Mouse (Mus musculus) hindbrain, embryonic 14.5 days (tissue): ENCODE results near the gene Vsir. TPM values are rescaled to one million over a fixed set of nuclear protein-coding genes. Genes with fewer than 3 reads are reported as not detected.
A peak's percentile ranks its signal among the peaks of the same experiment; 100 is the strongest.

Experiments
- ATAC-seq: fragments of 200-750 bp; cut with Nextera tagmentation; 2 replicates; pipeline ENCODE4 v1.8.0; 2017; ENCODE audit warnings: moderate number of reproducible peaks, mild to moderate bottlenecking, moderate TSS enrichment, moderate library complexity; ENCODE audit not compliant: low FRiP score
- DNase-seq: peaks from one replicate; pipeline ENCODE4 v3.0.0-alpha.2; 2015; ENCODE audit warnings: low spot score
- H3K27ac ChIP-seq: fragments of 300-500 bp; sonication (generic); 2 replicates; pipeline ENCODE4 v1.5.1; 2014; ENCODE audit warnings: mild to moderate bottlenecking, moderate library complexity
- H3K27me3 ChIP-seq: fragments of 300-500 bp; sonication (generic); 2 replicates; pipeline ENCODE4 v1.6.1; 2014; ENCODE audit warnings: mild to moderate bottlenecking, low read length, mixed read lengths; ENCODE audit not compliant: control insufficient read depth, insufficient read depth
- H3K36me3 ChIP-seq: fragments of 300-500 bp; sonication (generic); replicated peaks from 2 replicates; pipeline ENCODE4 v1.6.1; 2014; ENCODE audit not compliant: control insufficient read depth, insufficient read depth
- H3K4me1 ChIP-seq: fragments of 300-500 bp; sonication (generic); replicated peaks from 2 replicates; pipeline ENCODE4 v1.6.1; 2014; ENCODE audit warnings: antibody characterized with exemption, low read length, mixed read lengths; ENCODE audit not compliant: control insufficient read depth, insufficient read depth
- H3K4me2 ChIP-seq: fragments of 300-500 bp; sonication (generic); replicated peaks from 2 replicates; pipeline ENCODE4 v1.6.1; 2014; ENCODE audit warnings: mild to moderate bottlenecking, moderate library complexity
- H3K4me3 ChIP-seq: fragments of 300-500 bp; sonication (generic); replicated peaks from 2 replicates; pipeline ENCODE4 v1.5.1; 2014; ENCODE audit warnings: mild to moderate bottlenecking, low read length
- H3K9ac ChIP-seq: fragments of 300-500 bp; sonication (generic); 2 replicates; pipeline ENCODE4 v1.6.1; 2014
- H3K9me3 ChIP-seq: fragments of 300-500 bp; sonication (generic); 2 replicates; pipeline ENCODE4 v1.6.1; 2016; ENCODE audit warnings: low read length; ENCODE audit not compliant: control insufficient read depth
- WGBS: fragments of 180-500 bp; shearing (Covaris S2); extraction: QIAGEN DNeasy Blood & Tissue Kit; methylation state at CpG from one replicate; pipeline ENCODE4 v1.1.7; 2014; 5-methylcytosine and 5-hydroxymethylcytosine counted together
- polyA plus RNA-seq: library from polyadenylated mRNA; unstranded; fragments of >200 nt; fragmentation: Nextera tagmentation; extraction: Ambion mirVana; gene quantifications from 2 replicates; pipeline ENCODE4 v1.2.1, GENCODE M21; 2014

Vsir gene
- polyA plus RNA-seq, 1 experiment from 2014 or later, result 2.7 TPM

DNA sequence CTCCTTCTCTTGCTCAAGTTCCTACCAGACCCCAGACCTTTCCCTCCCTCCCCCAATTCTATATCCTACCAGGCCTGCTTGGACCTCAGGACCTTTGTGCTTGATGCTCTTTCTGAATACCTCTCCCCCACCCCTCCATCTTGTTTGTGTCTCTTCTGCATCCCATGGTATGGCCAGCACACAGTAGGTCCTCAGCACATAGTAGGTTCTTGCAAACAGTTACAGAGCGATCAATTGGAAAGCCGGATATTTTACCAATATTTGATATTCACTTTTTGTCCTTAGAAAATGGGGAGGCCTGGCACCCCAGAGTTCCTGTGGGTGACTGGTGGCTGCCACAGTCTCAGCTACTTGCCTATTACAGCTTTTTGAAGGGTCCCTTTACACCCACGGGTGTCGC lies 11.6 kb upstream of the Vsir start:
- Histone ChIP-seq H3K4me1 (no peaks in the 10 kb centered on the region), H3K36me3 (no peaks in the 10 kb centered on the region), H3K27ac (no peak overlapping the region), H3K9me3 (no peaks in the 10 kb centered on the region), H3K27me3 (no peaks in the 10 kb centered on the region), H3K4me2 (no peak overlapping the region), H3K4me3 (no peak overlapping the region), H3K9ac (no peak overlapping the region)
- 95% methylated on average over 4 of the region's 4 CpGs for WGBS
- no peak for DNase-seq
- ATAC-seq, result no peak

DNA sequence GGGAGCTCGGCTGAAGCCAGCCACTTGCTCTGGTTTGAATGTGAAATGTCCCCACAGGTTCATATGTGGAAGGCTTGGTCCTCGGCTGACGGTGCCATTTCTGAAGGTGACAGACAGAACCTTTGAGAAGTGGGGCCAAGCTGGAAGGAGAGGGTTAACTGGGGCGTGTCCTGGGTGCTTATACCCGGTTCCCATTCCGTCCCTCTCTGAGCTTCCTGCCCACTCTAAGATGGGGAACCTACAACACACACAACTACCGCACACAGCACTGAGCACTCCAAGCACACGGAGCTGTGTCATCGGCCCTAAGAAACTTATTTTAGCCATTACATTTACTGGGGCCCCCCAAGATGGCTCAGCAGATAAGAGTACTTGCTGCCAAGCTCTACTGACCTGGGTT lies 5.1 kb upstream of the Vsir start:
- no peak for DNase-seq
- no peak overlapping the region for H3K4me2 ChIP-seq
- H3K4me3 ChIP-seq, result no peak overlapping the region
- no peak overlapping the region for H3K9ac ChIP-seq
- peaks cover 8% of the 10 kb centered on the region; the same call in 1 of the 2 replicates for H3K27me3 ChIP-seq
- no peak for ATAC-seq
- WGBS, result 79% methylated on average over 9 of the region's 9 CpGs
- no peaks in the 10 kb centered on the region for H3K36me3 ChIP-seq
- peaks cover 6% of the 10 kb centered on the region; the same call in 1 of the 2 replicates for H3K4me1 ChIP-seq
- no peak overlapping the region for H3K27ac ChIP-seq
- 0 out of 2 replicates have a peak, but pooled peaks cover 2% of the 10 kb centered on the region for H3K9me3 ChIP-seq

DNA sequence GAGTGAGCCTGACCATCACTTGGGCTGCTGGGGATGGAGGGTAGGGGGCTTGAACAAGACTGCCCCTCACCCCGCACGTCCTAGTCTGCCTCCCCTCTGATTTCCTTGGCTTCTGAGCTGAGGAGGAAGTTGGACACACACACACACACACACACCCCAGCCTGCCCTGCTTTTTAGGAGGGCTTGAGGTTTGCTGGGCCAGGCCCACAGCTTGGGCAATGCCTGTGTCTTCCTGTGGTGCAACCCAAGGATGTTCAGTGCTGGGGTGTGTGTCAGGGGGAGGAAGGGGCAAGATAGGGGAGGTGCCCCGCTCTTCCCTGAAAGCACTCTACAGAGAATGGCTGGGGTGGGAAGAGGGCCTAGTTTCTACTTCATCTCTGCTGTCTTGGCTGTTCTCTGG lies 2.5 kb upstream of the Vsir start:
- H3K4me2 ChIP-seq, result no peak overlapping the region
- peaks cover 14% of the 10 kb centered on the region; the same call in 1 of the 2 replicates for H3K4me1 ChIP-seq
- H3K36me3 ChIP-seq, result no peaks in the 10 kb centered on the region
- ATAC-seq, result no peak
- no peak overlapping the region for H3K27ac ChIP-seq
- 79% methylated on average over 3 of the region's 3 CpGs for whole genome bisulfite sequencing
- peaks cover 17% of the 10 kb centered on the region for H3K27me3 ChIP-seq
- H3K9ac ChIP-seq, result no peak overlapping the region
- 0 out of 2 replicates have a peak, but pooled peaks cover 3% of the 10 kb centered on the region for H3K9me3 ChIP-seq
- H3K4me3 ChIP-seq, result no peak overlapping the region
- no peak for DNase-seq

DNA sequence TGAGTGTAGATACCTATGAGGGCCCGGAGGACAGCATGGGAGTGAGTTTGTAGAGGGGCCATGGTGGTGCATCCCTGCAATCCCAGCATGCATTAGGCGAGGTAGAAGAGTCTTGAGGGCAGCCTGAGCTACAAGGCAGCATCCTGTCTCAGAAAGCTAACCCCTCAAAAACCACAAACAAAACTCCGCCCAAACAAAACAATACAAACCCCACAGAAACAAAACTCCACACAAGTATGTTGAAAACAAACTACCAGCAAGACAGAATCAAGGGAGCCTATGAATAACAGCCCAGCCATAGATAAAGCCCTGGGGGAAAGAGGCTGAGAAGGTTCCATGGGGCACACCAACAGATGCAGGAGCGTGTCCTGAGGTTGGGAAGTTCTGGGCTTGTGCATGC lies 595 bp upstream of the Vsir start:
- Histone ChIP-seq H3K36me3 (no peaks in the 10 kb centered on the region), H3K27ac (no peak overlapping the region), H3K9me3 (0 out of 2 replicates have a peak, but pooled peaks cover 3% of the 10 kb centered on the region), H3K27me3 (peaks cover 17% of the 10 kb centered on the region), H3K4me1 (peaks cover 14% of the 10 kb centered on the region), H3K4me3 (no peak overlapping the region), H3K9ac (no peak overlapping the region), H3K4me2 (peak overlapping the region; percentile 27; the same call in 1 of the 2 replicates)
- WGBS, result 84% methylated on average over 4 of the region's 4 CpGs
- no peak for ATAC-seq
- no peak for DNase-seq

DNA sequence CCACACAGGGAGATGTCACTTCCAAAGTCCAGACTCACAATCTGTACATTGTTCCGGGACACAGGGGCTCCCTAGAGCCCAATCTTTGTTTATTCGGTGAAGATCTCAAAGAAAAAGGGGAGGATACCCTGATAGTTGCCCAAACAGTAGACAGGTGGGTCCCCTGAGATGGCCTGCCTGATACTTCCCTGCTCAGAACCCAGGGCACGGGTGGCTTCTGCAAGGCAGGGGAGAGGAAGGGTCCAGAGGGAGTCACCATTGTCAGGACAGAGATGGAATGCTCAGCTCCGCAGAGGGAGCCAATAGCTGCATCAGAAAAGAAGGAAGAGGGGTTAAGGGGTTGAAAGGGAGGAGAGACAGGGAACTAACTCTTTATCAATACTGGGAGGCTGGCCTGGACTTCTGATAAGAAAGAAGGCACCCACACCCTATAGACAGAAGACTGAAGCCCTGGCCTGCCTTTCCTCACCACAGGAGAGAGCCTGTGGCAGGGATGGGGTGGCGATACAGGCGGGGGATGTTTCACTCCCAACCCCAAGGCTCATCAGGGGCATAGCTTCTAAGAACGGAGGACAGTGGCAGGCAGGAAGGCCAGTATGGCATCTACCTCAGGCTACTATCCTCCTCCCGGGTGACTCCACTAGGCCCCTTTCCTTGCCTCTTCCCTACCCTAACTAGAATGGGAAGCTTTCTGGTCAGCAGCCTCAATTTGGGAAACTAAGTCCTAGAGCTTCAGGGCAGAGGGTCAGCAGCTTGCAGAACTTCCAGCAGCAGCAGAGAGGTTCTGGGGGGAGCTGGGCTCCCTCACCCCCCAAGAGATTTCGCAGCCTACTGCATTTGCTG lies 1.3 kb downstream of the Vsir start:
- H3K9ac ChIP-seq, result no peak overlapping the region
- H3K4me3 ChIP-seq, result no peak overlapping the region
- ATAC-seq (no peak), DNase-seq (no peak)
- WGBS, result 30% methylated on average over 9 of the region's 9 CpGs
- no peak overlapping the region for H3K27ac ChIP-seq
- no peak overlapping the region for H3K4me2 ChIP-seq
- H3K4me1 ChIP-seq, result peaks cover 16% of the 10 kb centered on the region
- peaks cover 17% of the 10 kb centered on the region for H3K27me3 ChIP-seq
- H3K9me3 ChIP-seq, result 0 out of 2 replicates have a peak, but pooled peaks cover 3% of the 10 kb centered on the region
- H3K36me3 ChIP-seq, result no peaks in the 10 kb centered on the region

DNA sequence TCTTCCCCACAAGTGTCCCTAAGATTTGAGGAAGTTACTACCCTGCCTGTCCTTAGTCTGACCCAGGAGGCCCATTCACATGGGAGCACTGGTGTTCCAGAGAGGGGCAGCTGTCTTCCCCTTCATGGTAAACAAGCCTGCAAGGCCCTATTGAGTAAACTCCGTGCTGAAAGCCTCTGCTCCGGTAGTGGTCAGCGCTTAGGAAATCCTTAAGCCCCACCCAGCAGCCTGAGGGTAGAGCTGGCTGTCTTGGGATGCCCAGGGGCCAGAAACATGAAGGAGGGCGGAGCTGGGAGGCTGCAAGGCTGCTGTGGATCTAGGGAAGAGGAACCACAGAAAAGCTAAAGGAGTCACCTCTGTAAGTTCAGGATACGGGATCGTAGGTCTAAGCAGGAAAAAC lies 2.4 kb downstream of the Vsir start:
- Histone ChIP-seq H3K9ac (no peak overlapping the region), H3K27ac (no peak overlapping the region), H3K27me3 (peaks cover 17% of the 10 kb centered on the region), H3K9me3 (0 out of 2 replicates have a peak, but pooled peaks cover 3% of the 10 kb centered on the region), H3K4me1 (peaks cover 16% of the 10 kb centered on the region), H3K36me3 (no peaks in the 10 kb centered on the region), H3K4me3 (no peak overlapping the region), H3K4me2 (no peak overlapping the region)
- no peak for DNase-seq
- ATAC-seq, result no peak
- 37% methylated on average over 6 of the region's 6 CpGs for WGBS

DNA sequence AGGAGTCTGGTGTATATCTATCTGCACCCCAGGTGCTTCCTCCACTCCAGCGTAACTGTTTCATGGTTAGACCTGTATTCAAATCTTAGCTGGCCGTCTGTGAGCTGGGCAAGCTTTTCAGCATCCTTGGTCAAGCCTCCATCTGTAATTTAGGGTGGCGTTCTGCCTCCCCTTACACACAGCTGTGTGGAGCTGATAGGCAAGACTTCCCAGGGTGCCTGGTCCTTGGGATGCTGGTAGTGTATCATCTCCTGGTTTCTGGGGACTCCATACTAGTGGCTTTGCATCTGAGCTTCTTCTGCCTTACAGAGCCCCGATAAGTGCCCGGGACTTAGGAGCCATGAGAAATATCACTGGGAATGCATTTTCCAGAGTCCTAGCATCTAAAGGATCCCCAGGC lies 3.0 kb downstream of the Vsir start:
- 93% methylated on average over 5 of the region's 5 CpGs for WGBS
- DNase-seq, result no peak
- H3K9me3 ChIP-seq, result 0 out of 2 replicates have a peak, but pooled peaks cover 3% of the 10 kb centered on the region
- H3K4me3 ChIP-seq, result no peak overlapping the region
- H3K27me3 ChIP-seq, result peaks cover 17% of the 10 kb centered on the region
- H3K27ac ChIP-seq, result no peak overlapping the region
- peaks cover 16% of the 10 kb centered on the region for H3K4me1 ChIP-seq
- no peak for ATAC-seq
- no peak overlapping the region for H3K4me2 ChIP-seq
- H3K9ac ChIP-seq, result no peak overlapping the region
- no peaks in the 10 kb centered on the region for H3K36me3 ChIP-seq

DNA sequence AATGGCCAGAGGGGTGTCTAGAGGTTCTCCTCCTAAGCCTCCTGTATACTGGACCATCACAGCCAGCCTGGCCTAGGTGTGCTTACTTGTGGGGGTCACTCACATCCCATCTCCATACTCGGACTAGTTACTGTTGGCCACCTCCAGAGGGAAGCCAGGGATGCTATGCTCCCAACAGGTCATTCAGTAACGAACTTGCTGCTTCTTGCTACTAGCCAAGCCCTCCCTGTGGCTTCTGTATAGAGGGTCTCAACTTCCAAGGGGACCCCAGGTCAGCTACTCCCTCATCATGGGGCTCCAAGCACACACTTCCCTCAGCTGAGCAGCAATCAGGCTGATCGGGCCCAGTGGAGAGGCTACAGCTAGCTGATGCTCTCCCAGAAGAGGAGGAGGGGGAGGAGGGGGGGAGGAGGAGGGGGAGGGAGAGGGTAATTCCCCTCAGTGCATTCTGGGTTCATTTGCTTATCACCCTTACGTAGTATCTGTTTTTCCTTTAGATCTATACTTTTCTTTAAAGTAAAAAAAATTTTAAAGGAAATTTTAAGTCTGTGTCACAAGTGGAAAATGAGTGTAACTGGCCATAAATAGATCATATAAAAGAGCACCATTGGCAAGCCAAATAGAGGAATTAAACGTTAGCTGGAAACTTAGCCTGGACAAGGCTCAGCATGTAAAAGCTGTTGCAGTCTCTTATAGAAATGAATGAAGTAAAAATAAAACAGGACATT lies 3.6 kb downstream of the Vsir start:
- Histone ChIP-seq H3K4me3 (no peak overlapping the region), H3K27me3 (peaks cover 17% of the 10 kb centered on the region), H3K4me1 (peaks cover 16% of the 10 kb centered on the region), H3K4me2 (peak overlapping the region; percentile 19; the same call in 1 of the 2 replicates), H3K9ac (no peak overlapping the region), H3K9me3 (0 out of 2 replicates have a peak, but pooled peaks cover 3% of the 10 kb centered on the region), H3K36me3 (no peaks in the 10 kb centered on the region), H3K27ac (no peak overlapping the region)
- WGBS, result 48% methylated on average over 5 of the region's 5 CpGs
- DNase-seq (no peak), ATAC-seq (no peak)

DNA sequence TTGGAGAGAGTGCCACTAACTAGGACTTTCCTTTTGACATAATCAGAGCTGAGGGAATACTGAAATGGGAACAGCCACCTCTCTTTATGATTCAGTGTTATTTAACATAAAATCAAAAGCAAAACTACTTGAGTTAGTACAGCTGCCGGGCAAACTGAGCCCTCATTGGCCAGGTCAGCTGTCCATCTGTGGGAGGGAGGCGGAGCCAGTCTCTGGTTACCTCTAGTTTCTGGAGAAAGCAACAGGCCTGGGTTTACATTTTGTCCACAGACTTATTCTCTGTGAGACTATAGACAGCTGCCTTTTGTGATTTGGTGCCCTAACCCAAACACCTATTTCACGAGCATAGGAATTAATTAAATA lies 4.1 kb downstream of the Vsir start:
- Histone ChIP-seq H3K27me3 (peaks cover 17% of the 10 kb centered on the region), H3K9ac (no peak overlapping the region), H3K4me1 (peaks cover 16% of the 10 kb centered on the region), H3K4me2 (peak overlapping the region; percentile 19; the same call in 1 of the 2 replicates), H3K27ac (no peak overlapping the region), H3K9me3 (0 out of 2 replicates have a peak, but pooled peaks cover 3% of the 10 kb centered on the region), H3K4me3 (no peak overlapping the region), H3K36me3 (no peaks in the 10 kb centered on the region)
- DNase-seq (peak; percentile 75), ATAC-seq (no peak)
- 60% methylated on average over 3 of the region's 3 CpGs for WGBS
